Mouse (Mus musculus) duodenum, adult 2 months (tissue): ENCODE measurements around the gene Polr2f. TPM values are rescaled to one million over a fixed set of nuclear protein-coding genes. Genes with fewer than 3 reads are reported as not detected.

Experiments used
- polyA plus RNA-seq: library from polyadenylated mRNA; depleted of rRNA; stranded (reverse); fragments of >200 nt; gene quantifications from 2 replicates; pipeline ENCODE4 v1.2.3, GENCODE M21; 2012; ENCODE audit warnings: low replicate concordance; rRNA removed

Gene Polr2f
- 39.5 and 50.7 TPM in 2 replicates for polyA plus RNA-seq

GRCm38 (mm10) chr15:79140866-79141565, at the start of gene Polr2f, which contains the start of gene 1700088E04Rik:
Gene Polr2f, plus strand, starts transcription at chr15:79141009.
Gene 1700088E04Rik, minus strand, starts transcription at chr15:79141253.

GRCm38 (mm10) chr15:79108421-79109320, 32.1 kb upstream of the Polr2f start, which contains the start of gene Micall1:
Gene Micall1, plus strand, starts transcription at chr15:79108898.

GRCm38 (mm10) chr15:79165140-79165539, 24.3 kb downstream of the Polr2f start, which contains the start of gene Sox10:
Gene Sox10, minus strand, starts transcription at chr15:79165240.

Other genes with a start within 250 kb of the Polr2f start
- gene Gm49510, start 241.3 kb upstream of the Polr2f start, polyA plus RNA-seq = 0.12 and 0.13 TPM in 2 replicates
- gene Sh3bp1, start 241.2 kb upstream of the Polr2f start, polyA plus RNA-seq = 58.0 and 64.8 TPM in 2 replicates
- 3.9 and 4.0 TPM in 2 replicates for gene Pdxp, start 227.1 kb upstream of the Polr2f start, polyA plus RNA-seq
- gene Lgals1, start 214.3 kb upstream of the Polr2f start, polyA plus RNA-seq = 75.9 and 89.4 TPM in 2 replicates
- 11.1 and 12.5 TPM in 2 replicates for gene Nol12, start 206.1 kb upstream of the Polr2f start, polyA plus RNA-seq
- 49.7 and 55.3 TPM in 2 replicates for gene Triobp, start 193.3 kb upstream of the Polr2f start, polyA plus RNA-seq
- gene H1f0, start 112.6 kb upstream of the Polr2f start, polyA plus RNA-seq = 146 and 201 TPM in 2 replicates
- gene Galr3, start 99.1 kb upstream of the Polr2f start, polyA plus RNA-seq = 8.1 and 19.3 TPM in 2 replicates
- 138 and 175 TPM in 2 replicates for gene Ankrd54, start 78.1 kb upstream of the Polr2f start, polyA plus RNA-seq
- 66.9 and 77.4 TPM in 2 replicates for gene Eif3l, start 65.8 kb upstream of the Polr2f start, polyA plus RNA-seq
- 19.0 and 20.5 TPM in 2 replicates for gene Micall1, start 32.1 kb upstream of the Polr2f start, polyA plus RNA-seq
- gene 1700088E04Rik, start 244 bp downstream of the Polr2f start, polyA plus RNA-seq = 0.91 and 1.4 TPM in 2 replicates
- 2.8 and 3.6 TPM in 2 replicates for gene Sox10, start 24.2 kb downstream of the Polr2f start, polyA plus RNA-seq
- 26.4 and 32.8 TPM in 2 replicates for gene Pick1, start 88.2 kb downstream of the Polr2f start, polyA plus RNA-seq
- gene Gm49486, start 88.4 kb downstream of the Polr2f start, polyA plus RNA-seq = 0.09 TPM in 1 of 2 replicates, not detected in the other
- gene Slc16a8, start 113.8 kb downstream of the Polr2f start, polyA plus RNA-seq = 0.78 and 2.5 TPM in 2 replicates
- 360 and 593 TPM in 2 replicates for gene Baiap2l2, start 144.5 kb downstream of the Polr2f start, polyA plus RNA-seq
- 40.2 and 50.6 TPM in 2 replicates for gene Pla2g6, start 187.4 kb downstream of the Polr2f start, polyA plus RNA-seq
- gene Maff, start 205.6 kb downstream of the Polr2f start, polyA plus RNA-seq = 5.3 and 21.1 TPM in 2 replicates